Mouse (Mus musculus): ENCODE data around the gene Sik2.

Gene Sik2

DNA sequence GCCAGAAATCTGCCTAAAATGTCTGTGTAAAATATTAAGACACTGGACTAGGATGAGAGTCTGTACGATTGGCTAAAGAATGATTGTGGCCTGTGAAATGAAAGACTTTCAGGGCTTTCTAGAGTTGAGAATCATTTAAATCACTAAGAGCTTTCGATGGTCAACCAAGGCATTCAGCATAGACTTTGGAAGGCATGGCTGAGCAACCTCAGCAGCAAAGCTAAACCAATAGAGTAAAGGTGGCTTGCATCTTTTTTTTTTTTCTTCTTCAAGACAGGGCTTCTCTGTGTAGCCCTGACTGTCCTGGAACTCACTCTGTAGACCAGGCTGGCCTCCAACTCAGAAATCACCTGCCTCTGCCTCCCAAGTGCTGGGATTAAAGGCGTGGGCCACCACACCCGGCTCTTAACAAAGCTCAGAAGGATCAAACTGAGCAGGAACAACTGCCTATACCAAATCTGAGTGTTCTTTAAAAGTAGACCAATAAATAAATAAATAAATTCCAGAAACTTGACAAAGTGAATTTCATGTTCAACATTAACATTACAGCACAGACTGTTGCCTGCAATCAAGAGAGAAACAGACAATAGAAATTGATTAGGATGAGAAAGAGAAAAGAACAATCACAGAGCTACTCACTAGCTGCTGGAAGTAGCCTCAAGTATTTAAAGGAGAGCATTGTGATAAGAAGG is 27.2 kb downstream of the Sik2 start:
- DNase-seq: no peak

DNA sequence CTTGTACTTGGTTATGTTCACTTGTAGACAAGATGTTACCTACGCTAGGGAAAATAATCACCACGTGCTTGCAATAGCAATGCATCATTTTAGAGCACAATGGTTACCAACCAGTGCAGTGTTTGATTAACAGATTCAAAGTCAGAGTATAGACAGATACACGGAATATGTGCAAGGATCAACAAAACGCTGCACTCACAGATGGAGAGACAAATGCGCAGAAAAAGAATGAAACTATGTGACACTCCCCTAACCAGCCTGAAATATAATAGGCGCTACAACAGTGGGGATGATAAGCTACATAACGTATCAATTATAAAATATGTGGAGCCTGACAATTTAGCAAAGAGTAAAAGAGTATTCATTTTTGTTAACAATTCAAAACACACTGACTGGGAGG is 34.2 kb downstream of the Sik2 start:
- no peak for DNase-seq

DNA sequence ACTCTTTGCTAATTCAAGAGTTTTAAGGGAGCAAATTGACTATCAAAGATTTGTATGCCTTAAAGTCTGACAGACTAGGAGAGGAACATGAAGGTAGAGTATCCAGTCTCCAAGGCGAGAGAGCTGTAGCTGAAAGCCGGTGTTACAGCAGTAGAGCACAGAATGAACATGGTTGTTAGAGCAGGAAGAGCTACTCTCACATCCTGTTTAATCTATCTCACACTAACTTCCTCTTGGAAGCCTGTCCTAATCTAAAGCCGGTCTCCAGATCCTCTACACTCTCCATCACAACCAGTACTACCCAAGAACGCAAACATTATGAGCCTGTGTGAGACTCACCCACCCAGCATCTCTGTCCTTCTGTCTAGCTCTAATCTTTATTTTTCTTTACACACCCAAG is 38.5 kb downstream of the Sik2 start:
- no peak for DNase-seq

DNA sequence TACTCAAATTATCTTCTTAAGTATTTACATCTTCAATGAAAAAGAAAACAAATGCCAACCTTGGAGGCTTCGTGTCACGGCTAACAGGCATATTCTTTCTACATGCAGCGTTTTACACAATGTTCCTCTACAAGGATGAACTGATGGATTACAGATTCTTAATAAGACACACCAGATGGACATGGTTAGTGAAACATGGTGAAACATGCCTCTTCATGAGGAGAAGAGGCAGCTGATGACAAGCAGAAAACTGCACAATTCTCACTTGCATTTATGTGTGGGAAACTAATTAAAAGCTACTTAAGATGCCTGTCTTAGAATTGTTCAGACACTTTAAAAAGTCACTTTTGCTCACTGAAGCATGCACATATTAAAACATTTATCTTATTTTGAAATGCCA is 39.6 kb downstream of the Sik2 start:
- no peak for DNase-seq

DNA sequence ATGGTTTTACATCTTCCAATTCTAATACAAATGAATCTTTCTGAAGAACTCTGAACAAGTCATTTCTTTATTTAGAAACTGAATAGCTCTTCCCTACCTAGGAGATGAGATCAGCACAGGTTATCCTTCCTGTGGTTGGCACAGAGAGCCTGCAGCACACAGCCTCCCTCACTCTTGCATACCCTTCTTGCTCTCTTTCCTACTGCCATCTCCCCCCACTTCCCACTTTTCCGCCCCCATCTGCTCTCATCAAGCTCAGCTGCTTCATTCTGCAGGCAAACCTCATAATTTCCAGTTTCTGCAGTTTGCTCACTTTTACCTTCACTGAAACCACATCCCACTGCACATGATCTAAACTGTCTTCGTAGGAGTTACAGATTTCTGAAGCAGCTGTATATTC is 42.6 kb downstream of the Sik2 start:
- DNase-seq: no peak

DNA sequence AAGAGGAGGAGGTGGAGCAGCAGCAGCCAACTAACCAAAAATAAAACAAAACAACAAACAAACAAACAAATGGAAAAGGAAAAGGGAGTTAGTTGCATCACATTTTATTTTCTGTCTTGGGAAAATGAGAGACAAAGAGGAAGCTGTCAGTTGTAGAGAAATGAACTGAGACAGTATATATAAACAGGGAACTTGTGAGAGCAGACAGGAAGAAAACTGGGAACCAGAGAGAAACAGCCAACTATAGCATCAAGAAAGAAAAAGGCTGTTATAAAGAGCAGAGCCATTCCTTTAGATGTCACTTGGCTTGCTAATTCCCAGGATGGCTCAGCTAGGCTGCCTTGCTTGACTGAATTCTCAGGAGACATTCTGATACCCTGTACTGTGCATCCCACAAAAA is 43.5 kb downstream of the Sik2 start:
- no peak for DNase-seq

DNA sequence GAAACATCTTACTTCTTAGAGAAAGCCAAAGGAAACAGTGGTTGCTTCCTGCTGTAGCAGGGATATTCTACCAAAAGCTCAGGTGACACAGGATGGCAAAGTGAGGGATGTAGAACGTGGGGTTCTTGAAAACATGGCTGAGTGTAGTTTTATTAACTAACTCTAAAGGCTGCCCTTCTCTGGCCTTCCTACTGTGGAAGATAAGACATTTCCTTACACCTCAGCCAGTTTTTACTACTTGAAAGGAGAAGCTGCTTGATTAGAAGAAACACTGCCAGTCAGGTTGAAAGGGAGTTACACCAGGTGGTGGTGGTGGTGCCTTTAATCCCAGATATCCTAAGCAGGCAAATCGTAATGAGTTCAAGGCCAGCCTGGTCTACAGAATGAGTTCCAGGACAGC is 44.0 kb downstream of the Sik2 start:
- DNase-seq: no peak

DNA sequence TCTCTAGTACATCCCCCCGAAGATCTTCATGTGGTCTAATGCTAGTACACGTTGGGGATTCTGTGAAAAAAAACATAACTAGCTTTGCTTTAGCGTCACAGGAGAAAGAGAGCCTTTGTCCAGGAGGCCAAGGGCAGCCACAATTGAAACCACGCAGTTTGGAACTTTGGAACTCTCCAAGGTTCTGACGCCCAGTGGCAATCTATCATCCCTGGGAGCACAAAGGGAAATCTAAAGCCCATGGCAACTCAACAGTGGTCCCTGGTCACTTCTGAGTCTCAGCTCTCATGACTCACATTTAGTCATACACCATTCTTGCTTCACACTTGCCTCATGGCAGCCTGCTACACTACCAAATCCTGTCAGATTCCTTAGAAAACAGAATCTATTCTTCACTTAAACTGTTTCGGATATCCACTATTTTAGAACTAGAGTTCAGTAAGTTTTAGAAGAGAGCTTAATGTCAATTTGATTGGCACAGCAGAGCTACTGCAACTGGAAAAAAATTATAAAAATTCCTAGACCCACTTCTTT is 50.9 kb downstream of the Sik2 start:
- peak; percentile 17 to 24 for DNase-seq

DNA sequence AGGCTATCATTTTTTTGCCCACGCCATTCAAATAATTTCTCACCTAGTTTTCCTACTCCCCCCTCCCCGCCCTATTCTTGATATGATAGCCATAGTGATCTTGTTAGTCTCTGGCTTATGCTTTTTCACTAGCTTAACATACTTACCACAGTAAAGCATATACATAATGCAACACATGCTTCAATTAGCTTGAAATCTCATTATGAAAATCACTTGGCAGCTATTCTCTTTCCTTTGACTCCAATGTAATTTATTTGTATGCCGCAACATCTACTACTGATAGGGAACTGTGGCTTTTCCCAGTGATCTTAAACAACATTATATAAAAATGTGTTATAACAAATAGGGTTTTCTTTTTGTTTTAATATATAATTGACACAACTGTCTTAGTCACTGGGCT is 53.7 kb downstream of the Sik2 start:
- no peak for DNase-seq

DNA sequence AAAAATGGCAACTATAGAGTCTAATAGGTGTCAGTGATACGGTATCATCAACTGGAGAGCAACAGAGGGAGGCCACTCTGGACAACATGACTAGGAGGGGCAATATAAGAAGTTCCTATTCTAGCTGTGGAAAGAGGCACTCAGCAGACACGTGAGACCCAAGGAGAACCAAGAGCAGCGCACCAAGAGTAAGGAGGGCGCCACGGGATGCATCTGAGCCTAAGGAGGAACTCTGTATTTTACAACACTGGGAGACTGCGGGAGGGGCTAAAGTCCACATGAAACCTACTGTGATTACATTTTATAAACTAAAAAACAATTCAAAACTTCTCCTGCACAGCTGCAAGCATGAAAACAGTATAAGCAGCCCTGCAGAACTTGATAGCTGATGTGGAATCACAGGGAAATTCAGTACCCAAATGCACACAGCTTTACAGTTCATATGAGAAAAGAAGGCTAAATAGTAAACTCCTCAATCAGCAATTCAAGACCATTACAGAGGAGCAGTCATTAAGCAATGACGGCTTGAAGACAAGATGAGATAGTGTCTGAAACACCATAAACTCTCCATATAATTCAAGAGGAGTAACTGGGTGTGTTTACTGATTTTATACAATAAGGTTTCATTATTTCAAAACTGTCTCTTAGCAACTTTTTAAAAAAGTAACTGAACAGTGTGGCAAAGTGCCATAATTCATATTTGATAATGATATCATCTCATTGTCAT is 60.6 kb downstream of the Sik2 start:
- no peak for DNase-seq

DNA sequence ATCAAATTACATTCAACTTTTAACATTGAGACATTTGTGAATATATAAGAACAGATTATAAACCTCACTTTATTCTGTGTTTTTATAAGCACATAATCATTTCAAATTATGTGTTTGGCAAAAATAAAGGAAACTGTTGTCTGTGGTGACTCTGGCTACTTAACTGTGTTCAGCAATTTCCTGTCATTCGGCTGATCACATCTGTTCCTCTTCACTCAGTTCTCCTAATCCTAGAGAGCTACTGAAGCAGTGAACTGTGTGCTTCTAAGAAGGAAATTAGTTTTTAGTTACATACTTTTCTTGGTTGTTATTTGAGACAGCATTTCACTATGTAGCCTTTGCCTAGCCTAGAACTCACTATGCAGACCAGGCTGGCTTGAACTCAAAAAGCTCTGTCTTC is 62.5 kb downstream of the Sik2 start:
- no peak for DNase-seq

DNA sequence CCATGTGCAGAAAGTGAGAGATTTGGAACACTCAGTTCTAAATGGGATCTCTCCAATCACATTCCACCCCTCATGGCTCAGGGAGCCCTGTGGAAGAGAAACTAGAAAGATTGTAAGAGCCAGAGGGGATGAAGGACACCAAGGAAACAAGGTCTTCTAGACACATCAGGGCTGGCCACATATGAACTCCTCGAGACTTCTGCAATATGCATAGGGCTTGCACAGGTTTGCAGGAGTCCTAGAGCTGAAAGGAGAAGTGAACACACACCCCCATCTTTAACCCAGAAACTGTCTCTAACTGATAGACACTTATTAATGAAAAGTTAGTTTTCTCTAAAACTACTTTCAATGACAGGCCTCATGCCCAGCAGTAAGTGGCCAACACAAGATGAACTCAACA is 64.0 kb downstream of the Sik2 start:
- DNase-seq: no peak

DNA sequence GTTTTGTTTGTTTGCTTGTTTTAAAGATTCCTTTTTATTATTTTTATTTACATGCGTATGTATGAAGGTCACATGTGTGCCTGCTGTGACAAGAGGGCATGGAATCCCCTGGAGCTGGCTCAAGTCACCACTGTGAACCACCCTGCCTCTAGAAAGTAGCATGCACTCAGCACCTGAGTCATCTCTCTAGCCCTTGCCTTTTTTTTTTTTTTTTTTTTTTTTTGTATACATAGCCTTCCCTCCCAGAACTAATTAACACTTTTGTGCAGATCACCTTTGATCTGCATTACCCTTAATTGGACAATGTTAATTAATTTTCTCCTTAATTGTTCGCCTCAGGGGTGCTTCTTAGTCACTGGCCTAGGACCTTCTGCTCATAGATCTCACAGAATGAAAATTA is 66.2 kb downstream of the Sik2 start:
- no peak for DNase-seq

DNA sequence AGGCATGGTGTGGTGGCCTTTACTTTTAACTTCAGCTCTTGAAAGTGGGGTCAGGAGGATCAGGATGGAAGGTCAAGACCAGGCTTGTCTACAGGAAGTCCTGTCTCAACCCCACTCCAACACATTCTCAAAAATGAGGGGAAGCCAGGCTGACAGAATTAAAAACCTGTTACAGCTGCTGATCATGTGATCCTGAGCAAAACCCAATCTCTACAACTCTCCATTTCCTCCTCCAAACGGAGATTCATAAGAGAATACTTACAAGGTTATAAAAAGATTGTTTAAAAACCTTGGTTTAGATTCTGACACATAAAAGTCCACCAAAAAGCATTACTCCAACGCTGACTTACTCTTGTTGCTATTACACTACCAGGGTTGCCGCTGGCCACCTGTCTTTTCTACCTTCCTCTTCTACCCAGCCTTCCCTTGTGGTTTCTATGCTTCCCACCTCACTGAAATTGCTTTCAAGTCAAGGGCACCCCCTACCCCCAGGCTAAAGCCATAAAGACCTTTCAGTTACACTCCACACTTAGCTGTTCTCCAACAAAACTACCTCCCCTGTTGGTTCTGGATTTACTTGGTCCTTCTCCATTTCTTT is 67.0 kb downstream of the Sik2 start:
- no peak for DNase-seq

DNA sequence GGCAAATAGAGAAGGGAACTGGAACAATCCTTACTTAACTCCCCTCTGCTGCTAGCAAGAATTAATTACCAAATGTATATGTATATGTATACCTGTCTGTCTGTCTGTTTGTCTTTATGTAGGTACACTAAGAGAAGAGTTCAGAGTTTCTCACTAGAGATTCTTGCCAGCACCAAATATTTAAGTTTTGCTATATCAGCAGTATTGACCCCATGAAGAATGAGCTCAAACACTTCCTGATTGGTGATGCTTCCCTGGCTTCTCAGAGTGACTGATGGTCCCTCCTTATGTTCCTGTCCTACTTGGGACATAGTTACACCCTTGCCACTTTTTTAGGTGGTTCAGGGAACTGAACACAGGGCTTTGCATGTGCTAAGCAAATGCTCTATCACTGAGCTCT is 78.9 kb downstream of the Sik2 start:
- no peak for DNase-seq

DNA sequence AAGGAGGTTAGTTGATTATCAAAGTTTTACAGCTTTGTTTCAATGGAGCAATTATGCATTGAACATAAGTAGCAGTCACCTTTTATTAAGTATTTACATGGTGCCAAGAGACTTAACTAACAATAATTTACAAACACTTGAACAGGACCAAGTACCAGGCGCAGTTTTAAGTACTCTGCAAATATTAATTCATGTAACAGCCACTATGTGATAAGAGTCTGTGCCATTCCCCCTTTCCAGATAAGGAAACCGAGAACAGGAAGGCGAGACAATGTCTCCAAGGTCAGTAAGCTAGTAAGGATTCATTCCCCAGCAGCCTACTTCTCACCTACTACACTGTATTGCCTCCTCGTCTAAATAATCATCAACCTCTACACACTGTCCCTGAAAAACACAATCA is 83.1 kb downstream of the Sik2 start:
- no peak for DNase-seq

DNA sequence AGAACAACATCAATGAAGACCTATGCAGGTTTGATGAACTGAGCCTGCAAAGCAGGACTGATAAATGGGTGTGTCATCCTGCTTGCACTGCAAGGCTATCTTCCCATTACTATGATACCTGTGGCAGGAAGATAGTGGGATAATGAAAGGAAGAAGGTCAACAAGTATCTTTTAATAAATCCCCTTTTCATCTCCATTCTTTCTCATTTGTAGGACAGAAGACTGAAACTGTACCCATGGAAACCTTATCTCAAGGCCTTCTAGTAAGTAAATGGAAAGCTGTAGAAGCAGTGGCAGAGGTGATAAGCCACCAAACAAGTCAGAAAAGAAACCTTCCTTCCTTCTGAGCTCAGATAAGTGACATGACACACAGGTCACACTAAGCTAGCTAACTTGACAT is 84.4 kb downstream of the Sik2 start:
- no peak for DNase-seq

DNA sequence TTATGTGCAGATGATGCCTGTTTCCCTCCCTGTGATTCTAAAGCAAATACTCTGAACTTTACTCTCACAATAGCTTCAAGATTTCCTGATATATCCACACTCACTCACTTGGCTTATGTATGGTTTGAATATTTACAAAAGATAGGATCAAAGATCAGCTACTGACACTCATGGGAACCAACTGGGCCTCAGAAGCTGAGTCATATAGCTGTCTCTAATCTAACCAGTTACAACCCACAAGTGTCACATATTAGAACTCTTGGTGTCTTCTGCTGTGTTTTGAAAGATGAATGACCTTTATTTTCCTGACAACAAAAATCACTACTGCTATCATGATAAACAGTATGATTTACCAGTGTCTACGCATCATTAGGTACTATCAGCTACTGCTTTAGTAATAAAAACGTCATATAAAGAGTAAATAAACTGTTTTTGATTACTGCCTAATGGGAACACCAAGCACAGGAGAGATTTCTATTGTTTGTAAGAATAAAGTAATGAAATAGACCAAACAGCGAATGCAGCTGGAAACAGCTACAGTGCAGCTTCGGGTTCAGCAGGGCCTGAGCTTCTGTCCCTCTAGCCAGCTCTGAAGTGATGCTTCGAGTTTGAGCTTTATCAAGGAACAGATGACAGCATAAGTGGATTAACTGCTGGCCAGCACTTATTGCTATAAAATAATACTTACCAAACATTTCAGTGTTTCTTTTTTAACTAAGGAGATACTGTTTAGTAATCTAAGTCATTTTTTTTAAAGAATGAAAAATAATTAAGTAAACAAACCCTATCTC is 86.3 kb downstream of the Sik2 start:
- DNase-seq: no peak

DNA sequence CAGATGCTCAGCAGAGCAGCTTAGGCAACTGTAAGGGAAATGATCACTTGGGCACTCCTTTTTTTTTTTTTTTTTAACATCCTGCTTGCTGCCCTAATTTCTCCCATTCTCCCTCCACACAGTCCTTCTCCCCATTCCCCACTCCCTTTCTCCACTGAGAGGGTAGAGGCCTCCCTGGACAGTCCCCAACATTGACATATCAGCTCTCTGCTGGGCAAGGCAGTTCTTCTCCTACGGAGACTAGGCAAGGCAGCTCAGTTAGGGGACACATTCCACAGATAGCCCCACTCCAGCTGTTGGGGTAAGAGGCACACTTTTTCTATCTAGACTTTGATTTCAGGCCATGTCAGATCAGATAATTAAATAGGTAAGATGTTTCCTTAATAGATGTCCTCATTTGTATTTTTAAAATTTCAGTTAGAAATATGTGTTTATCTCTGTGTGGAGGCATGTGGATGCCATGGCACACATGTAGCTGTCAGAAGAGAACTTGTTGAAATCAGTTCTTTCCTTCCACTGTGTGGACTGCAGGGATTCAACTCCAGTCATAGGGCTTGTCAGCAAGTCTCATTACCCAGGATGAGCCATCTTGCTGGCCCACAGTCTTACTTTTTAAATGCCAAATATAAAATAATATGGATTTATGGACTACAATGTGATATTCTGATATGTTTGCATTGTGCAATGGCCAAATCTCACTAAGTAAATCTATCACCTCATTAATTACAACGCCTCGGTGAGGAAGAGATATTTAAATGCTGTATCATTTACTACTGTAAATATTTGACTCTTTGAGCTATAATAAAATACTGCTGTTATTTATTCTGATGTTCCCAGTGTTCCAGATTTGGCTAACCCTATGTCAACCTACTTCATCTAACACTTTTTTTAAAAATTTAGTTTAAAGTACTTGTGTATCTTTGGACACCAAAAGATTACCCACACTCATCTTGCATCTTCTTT is 87.7 kb downstream of the Sik2 start:
- DNase-seq: no peak

DNA sequence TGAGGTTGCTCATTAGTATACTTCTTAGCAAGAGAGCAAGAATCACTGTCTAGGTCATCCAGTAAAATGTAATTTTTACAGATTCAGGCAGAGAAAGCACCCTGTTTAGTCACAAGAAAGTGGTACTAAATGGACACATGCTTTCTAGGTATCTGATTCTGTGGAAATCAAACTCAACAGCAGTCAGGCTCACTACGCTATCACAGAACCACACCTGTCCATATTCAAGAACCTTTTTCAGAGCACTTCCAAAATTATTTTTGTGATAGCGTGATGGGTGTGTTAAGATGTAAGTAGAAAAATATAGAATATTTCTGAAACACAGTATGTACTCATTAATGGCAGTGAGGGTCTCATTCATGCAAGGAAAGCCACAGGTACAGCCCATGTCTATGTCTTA is 89.3 kb downstream of the Sik2 start:
- DNase-seq: no peak

DNA sequence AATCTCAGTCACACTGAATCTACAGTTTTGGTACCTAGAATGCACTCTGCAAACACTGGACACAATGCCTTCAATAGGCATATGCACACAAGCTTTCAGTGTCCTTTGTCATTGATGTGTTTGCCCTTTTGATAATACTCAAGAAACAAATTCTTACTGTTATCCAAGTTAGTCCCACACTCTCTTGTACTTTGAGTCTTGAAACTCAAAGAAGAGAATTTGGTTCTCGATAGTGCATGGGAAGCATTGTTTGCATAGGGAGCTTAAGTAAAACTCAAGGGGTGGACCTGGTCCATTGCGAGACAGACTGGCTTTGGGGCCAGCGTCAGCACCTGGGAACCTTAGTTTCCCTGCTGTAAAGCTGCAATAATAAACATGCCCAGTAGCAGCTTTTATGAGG is 90.7 kb downstream of the Sik2 start:
- DNase-seq: no peak

DNA sequence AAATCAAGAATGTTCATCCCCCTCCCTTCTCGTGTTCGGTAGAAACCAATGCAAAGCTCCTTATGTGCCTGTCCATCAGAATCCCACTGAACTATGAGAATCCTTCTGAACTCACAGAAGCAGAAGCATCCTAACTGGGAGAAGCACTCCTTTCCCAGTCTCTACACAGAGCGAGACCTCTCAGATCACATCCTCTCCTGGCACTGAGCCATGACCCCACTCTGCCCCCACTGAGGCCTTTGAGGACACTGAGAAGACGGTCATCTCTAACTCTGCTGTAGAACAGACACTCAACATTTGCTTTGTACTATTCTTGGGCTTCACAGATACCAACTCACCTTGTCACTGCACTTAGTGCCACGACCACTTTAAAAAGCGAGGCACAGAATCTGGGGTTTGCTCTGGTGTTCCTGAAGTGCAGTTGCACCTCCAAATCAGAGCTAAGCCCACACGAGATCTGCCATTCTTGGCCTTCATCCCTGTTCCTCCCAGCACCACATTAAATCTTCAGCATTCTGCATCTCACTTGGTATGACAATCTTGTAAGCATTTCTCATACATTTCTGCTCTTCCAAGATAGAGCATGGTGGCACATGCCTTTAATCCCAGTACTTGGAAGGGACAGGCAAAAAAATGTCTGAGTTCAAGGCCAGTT is 96.9 kb downstream of the Sik2 start:
- no peak for DNase-seq
